Comparison of ENCODE assay signal across 9 mouse cellular contexts in the genomic region with DNA sequence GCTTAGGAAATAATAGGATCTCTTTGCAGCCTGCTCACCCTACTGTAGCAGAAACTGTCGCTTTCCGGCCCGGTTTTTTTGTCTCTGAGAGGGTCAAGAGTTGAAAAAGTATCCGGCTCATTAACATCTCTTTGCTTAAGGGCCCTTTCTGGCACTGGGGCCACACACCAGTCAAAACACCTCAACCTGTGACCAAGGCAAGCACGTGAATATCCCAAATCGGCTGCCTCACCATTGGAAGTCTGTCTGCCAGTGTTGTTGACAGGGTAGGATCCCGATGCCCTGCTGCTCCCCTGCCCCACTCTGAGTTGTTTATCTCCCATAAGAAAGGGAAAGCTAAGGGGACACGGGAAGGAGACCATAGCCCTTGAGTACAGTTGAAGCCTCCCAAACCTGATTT. TPM values are rescaled to one million over a fixed set of nuclear protein-coding genes. Genes with fewer than 3 reads are reported as not detected.
DNase-seq lines count a peak whose midpoint lies in the region; ATAC-seq and TF ChIP-seq lines count a peak whose summit lies in the region.
"Had no signal": no experiment of that assay in that cellular context is flagged by ENCODE, and none has a peak within 500 bp of the region (broad histone marks: within the 10 kb centered on the region; RNA-seq: fewer than 3 reads in every experiment).

No protein-coding gene starts in this region.

- no peak for TF ChIP-seq POLR2A in ES-Bruce4 (IDR thresholded peaks at IDR 0.05; ENCODE audit: insufficient read depth, low read length)

- H3K27ac ChIP-seq in heart, embryonic 10.5 days: peak overlapping the region; percentile 65; the same call in 1 of the 2 replicates
- H3K27ac ChIP-seq in ES-Bruce4 (ENCODE audit: insufficient read depth, low read length): peak overlapping the region; percentile 98
- 0 out of 2 replicates have a peak overlapping the region, but pooled peaks have one; percentile 31 for H3K27ac ChIP-seq in hindbrain, embryonic 10.5 days
- H3K27ac ChIP-seq in liver, postnatal 0 days (ENCODE audit: low read depth): no peak overlapping the region
- H3K27ac ChIP-seq: left cerebral cortex, adult 2 months had no signal

- 8% methylated on average over 8 of the region's 8 CpGs for WGBS in heart, embryonic 10.5 days
- 5% methylated on average over 8 of the region's 8 CpGs for whole genome bisulfite sequencing in hindbrain, embryonic 10.5 days
- WGBS in liver, postnatal 0 days (ENCODE audit: insufficient replicate concordance): 22% methylated on average over 8 of the region's 8 CpGs

- H3K36me3 ChIP-seq in heart, embryonic 10.5 days: no peaks in the 10 kb centered on the region
- no peaks in the 10 kb centered on the region for H3K36me3 ChIP-seq in ES-Bruce4 (ENCODE audit: control insufficient read depth, insufficient read depth, low read length, poor library complexity, severe bottlenecking)
- no peaks in the 10 kb centered on the region for H3K36me3 ChIP-seq in hindbrain, embryonic 10.5 days
- H3K36me3 ChIP-seq in liver, postnatal 0 days (replicated peaks; ENCODE audit: insufficient read depth, low read length): no peaks in the 10 kb centered on the region

- H3K4me3 ChIP-seq in heart, embryonic 10.5 days: peak overlapping the region; percentile 58
- peak overlapping the region; percentile 61 for H3K4me3 ChIP-seq in ES-Bruce4 (ENCODE audit: low read depth, low read length)
- H3K4me3 ChIP-seq in hindbrain, embryonic 10.5 days: peak overlapping the region; percentile 50
- peak overlapping the region; percentile 28; the same call in 1 of the 2 replicates for H3K4me3 ChIP-seq in liver, postnatal 0 days (ENCODE audit: low read depth, low read length)

- intact Hi-C loops in heart, postnatal 36 days (cut with DNase I): loop anchor here (10.0 kb wide), 1 partner anchor 221 kb away; a partner anchor contains a TSS

- ATAC-seq in liver, postnatal 0 days: no peak
- no peak for ATAC-seq in inflammation-experienced regulatory T-cells, adult 6 months

- no peak for DNase-seq in heart, embryonic 10.5 days (ENCODE audit: low spot score)
- no peak for DNase-seq in heart, postnatal 36 days
- no peak for DNase-seq in hindbrain, embryonic 10.5 days (ENCODE audit: low spot score)
- no peak for DNase-seq in liver, postnatal 0 days
- no peak for DNase-seq in adrenal gland, adult (ENCODE audit: inconsistent age in 2 of 2, low spot score in 1 of 2)
- no peak for DNase-seq in cerebellum, postnatal 36 days

- no peak for TF ChIP-seq CTCF in ES-Bruce4 (IDR thresholded peaks at IDR 0.05; ENCODE audit: low read depth, low read length)
- TF ChIP-seq CTCF in liver, postnatal 0 days (IDR thresholded peaks at IDR 0.05; ENCODE audit: low read depth): no peak

- H3K9ac ChIP-seq in ES-Bruce4 (ENCODE audit: low read depth, poor library complexity, severe bottlenecking): peak overlapping the region; percentile 31
- H3K9ac ChIP-seq in liver, postnatal 0 days (replicated peaks): no peak overlapping the region

- H3K4me1 ChIP-seq in heart, embryonic 10.5 days: peaks cover 28% of the 10 kb centered on the region
- H3K4me1 ChIP-seq in ES-Bruce4 (ENCODE audit: control insufficient read depth, insufficient read depth, low read length): peaks cover 6% of the 10 kb centered on the region
- H3K4me1 ChIP-seq in hindbrain, embryonic 10.5 days (replicated peaks): peaks cover 28% of the 10 kb centered on the region
- peaks cover 20% of the 10 kb centered on the region for H3K4me1 ChIP-seq in liver, postnatal 0 days (ENCODE audit: insufficient read depth)

- H3K4me2 ChIP-seq in liver, postnatal 0 days (ENCODE audit: low read depth, low read length): peak overlapping the region; percentile 68

- TF ChIP-seq EP300 in ES-Bruce4 (IDR thresholded peaks at IDR 0.05; ENCODE audit: insufficient read depth, low read depth, low read length): peak; percentile 99
- TF ChIP-seq EP300 in liver, postnatal 0 days (IDR thresholded peaks at IDR 0.05; ENCODE audit: low read depth): no peak

- H3K9me3 ChIP-seq in heart, embryonic 10.5 days: no peaks in the 10 kb centered on the region
- H3K9me3 ChIP-seq in ES-Bruce4 (replicated peaks; ENCODE audit: control insufficient read depth, insufficient read depth, low read length, poor library complexity, severe bottlenecking): no peaks in the 10 kb centered on the region
- no peaks in the 10 kb centered on the region for H3K9me3 ChIP-seq in hindbrain, embryonic 10.5 days
- no peaks in the 10 kb centered on the region for H3K9me3 ChIP-seq in liver, postnatal 0 days (ENCODE audit: low read length)

- H3K27me3 ChIP-seq in heart, embryonic 10.5 days (ENCODE audit: insufficient read depth, poor library complexity, severe bottlenecking): peaks cover 11% of the 10 kb centered on the region; the same call in 1 of the 2 replicates
- H3K27me3 ChIP-seq in ES-Bruce4 (ENCODE audit: control insufficient read depth, insufficient read depth, low read length, poor library complexity, severe bottlenecking): no peaks in the 10 kb centered on the region
- H3K27me3 ChIP-seq in hindbrain, embryonic 10.5 days (ENCODE audit: insufficient read depth, poor library complexity, severe bottlenecking): peaks cover 58% of the 10 kb centered on the region
- peaks cover 3% of the 10 kb centered on the region; the same call in 1 of the 2 replicates for H3K27me3 ChIP-seq in liver, postnatal 0 days (ENCODE audit: insufficient read depth, low read length)

RNA-seq across cellular contexts. Expression of a gene that starts 7.8 kb away (rescaled TPM):
- polyA plus RNA-seq in heart, embryonic 10.5 days (2016; fragmentation: Nextera tagmentation; extraction: Ambion mirVana): 1.9 TPM in 2 replicates
- total RNA-seq in heart, postnatal 36 days (2021): 1 to 10 TPM; 9.0 to 9.1 TPM
- 29.0 and 32.2 TPM in 2 replicates for polyA plus RNA-seq in ES-Bruce4 (2011; ENCODE audit: insufficient read depth, insufficient read length, low read depth, missing spikeins)
- 2.8 and 4.6 TPM in 2 replicates for polyA plus RNA-seq in hindbrain, embryonic 10.5 days (2016; fragmentation: Nextera tagmentation; extraction: Ambion mirVana)
- 1.1 and 1.2 TPM in 2 replicates for polyA plus RNA-seq in liver, postnatal 0 days (2015; fragmentation: Nextera tagmentation; extraction: Ambion mirVana)
- 1 to 10 TPM; 7.2 to 9.6 (median 8.2) TPM for polyA plus RNA-seq in inflammation-experienced regulatory T-cells, adult 6 months (2017; shearing (Covaris generic))
